Mouse (Mus musculus) B cell, adult 67 days (primary cell): ENCODE measurements around the gene Dpagt1. TPM values are rescaled to one million over a fixed set of nuclear protein-coding genes. Genes with fewer than 3 reads are reported as not detected.

ENCODE experiments used
- total RNA-seq, 2 experiments: library from RNA; stranded (reverse); gene quantifications; 4 replicates each; pipeline ENCODE4 v1.2.4; 2023

Dpagt1 gene
- 10 to 100 TPM; 10.5 to 11.6 TPM for total RNA-seq

DNA sequence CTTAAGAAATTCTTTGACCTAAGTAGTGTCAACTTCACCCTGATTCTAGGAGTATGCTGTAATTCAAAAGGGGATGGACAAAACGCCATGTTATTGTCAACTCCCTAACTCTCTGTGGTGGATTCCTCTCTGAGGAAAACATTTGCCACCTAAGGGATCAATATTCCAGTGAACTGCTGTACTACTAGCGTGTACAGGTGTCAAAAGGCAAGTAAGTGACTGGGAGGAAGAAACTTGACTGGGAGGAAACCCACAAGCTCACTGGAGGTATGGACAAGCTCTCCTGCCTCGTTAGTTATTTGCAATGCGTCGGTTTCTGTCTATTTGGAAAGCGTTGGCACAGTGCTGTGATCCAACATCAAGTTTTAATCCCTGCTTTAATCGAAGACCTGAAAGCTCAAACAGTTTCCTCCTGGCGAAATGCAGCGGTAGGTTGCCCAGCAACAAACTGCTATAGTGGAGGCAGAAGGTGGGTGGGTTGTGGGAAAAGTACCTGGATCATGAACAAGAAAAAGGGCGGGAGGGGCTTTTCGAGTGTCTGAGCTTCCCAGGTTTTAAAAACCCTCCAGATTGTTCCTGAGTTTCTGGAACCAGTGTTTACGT lies at the start of gene Dpagt1:
Gene Dpagt1 (plus strand): TSS at position 252 of the 603 bp plus-strand sequence.

DNA sequence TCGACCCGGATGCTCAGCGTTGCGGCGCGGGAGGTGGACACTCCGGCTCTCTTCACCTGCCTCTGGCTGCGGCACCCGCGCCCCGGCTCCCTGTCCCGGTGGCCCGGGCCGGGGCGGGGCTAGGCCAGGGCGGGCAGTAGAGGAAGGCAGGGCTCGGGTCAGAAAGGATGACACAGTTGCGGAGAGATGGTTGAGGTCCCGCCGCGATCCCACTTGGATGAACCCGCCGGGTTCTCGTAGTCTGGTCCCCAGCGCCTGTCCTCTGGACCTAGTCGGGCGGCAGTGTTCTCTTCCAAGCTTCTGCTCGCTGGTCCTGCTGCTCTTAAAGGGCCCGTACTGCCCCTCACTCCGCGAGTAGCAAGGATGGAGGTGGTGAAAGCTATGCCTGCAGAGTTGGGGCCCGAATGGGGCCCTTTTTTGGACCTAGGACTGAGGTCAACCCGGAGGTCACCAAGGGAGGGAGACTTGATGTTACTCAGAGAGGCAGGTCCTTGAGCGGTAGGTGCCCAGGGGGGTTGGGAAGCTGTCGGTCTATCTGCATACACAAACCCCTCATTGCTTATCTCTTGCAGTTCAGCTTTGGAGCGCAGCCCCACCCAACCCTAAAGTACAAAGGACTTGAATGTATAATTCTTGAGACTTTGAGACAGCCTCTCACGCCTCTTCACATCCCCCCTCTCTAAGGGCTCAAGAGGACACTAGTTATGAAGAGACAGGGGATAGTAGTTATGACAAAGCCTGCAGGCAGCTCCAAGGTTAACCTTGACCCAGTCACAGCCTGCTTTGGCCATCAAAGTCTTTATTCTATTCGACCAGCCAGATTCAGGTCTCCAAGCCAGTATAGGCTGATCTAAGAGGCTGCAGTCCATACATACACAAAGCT lies 37.5 kb upstream of the Dpagt1 start, which contains the start of gene Abcg4:
Gene Abcg4 (minus strand): TSS at position 540 of the 883 bp plus-strand sequence.

DNA sequence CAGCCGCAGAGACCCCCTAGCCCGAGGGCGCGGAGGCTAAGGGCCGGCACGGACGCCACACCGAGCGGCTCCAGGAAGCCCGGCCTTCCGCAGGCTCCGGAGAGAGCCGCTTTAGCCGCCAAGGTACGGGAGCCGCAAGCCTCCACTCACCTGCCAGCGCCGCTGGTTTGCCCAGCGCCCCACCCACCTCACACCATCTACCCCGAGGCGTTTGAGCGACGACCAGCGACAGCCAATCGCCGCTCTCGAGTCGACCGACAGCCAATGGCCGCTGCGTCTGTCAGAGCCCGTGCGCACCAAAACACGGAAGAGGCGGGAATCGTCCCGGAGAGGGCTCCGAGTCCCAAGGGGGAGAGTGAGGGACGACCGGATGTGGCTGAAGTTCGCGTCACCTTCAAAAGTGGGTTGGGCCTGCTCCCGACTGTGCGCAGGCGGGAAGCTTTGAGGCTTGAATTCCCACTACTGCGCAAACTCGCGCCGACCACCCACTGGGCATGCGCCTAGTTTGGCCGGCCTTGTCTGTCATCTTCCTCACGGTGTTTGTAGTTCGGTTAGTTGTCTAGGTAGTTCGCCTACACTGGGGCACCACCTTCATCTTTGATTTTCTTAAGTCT lies 20.2 kb upstream of the Dpagt1 start, which contains the start of gene Hinfp:
Gene Hinfp (minus strand): TSS at position 206 of the 614 bp plus-strand sequence.

DNA sequence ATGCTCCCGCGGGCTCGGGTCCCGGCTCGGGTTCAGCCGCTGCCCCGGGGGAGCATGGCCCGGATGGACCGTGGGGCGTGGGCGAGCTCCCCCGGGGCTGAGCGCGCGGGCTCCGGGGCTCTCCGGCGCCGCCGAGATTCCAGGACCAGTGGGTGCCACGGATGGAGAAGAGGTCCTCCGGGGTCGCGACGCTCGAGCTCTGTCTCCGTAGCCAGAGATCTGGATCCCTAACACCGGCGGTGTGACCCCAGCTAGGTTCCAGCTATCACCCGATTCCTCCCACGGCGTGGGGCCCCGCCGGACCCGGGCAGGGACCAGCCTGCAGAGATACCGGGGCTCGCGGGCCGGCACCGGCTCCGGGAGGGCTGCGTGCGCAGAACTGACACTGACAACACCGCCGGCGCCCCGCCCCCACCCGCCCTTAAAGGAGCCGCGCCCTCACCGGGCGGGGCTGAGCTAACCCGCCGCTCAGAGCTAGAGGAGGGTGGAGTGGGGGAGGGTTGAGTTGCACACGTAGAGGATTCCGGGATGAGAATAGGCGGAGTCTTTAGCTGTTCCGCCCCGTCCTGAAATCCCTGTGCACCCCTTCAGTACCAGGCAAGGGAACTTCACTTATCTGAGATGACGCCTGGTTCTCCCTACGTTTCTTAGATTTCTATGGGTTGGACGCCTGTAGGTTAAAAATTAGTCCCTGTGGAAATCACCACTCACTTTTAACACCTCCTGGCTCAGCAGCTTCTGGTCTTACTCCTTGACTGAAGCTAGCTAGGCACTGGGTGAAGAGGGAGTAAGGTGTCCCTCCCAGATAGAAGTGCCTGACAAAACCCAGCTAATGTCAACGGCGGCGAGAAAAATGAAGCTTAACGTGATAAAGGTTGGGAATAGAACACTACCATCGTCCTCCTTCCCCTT lies 5.7 kb upstream of the Dpagt1 start, which contains the start of gene C2cd2l:
Gene C2cd2l (minus strand): TSS at position 399 of the 912 bp plus-strand sequence.

DNA sequence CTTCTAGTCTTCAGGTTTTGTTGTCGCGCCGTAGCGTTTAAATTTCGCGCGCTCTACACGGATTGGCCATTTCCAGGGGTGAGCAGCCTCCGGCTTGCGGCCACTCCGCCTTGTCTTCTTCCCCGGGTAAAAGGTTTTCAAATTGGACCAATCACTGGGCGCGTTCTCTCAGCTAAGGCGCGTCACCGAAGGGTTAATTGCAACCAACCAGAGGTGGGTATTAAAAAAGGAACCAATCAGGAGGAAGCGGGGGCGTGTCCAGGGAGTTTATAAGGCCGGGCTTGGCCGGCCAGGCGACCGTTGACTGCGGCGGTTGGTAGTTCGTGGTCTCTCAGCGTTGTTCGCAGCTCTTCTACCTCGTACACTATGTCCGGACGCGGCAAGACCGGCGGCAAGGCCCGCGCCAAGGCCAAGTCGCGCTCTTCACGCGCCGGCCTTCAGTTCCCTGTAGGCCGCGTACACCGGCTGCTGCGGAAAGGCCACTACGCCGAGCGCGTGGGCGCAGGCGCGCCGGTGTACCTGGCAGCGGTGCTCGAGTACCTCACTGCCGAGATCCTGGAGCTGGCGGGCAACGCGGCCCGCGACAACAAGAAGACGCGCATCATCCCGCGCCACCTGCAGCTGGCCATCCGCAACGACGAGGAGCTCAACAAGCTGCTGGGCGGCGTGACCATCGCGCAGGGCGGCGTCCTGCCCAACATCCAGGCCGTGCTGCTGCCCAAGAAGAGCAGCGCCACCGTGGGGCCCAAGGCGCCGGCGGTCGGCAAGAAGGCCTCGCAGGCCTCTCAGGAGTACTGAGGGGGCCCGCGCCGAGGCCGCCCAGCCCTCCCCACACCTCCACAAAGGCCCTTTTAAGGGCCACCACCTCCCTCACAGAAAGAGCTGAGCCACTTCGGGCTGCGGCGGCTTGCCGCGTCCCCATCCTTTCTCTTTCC lies 8.8 kb downstream of the Dpagt1 start, which contains the start of gene H2afx:
Gene H2afx (plus strand): TSS at position 299 of the 935 bp plus-strand sequence.

DNA sequence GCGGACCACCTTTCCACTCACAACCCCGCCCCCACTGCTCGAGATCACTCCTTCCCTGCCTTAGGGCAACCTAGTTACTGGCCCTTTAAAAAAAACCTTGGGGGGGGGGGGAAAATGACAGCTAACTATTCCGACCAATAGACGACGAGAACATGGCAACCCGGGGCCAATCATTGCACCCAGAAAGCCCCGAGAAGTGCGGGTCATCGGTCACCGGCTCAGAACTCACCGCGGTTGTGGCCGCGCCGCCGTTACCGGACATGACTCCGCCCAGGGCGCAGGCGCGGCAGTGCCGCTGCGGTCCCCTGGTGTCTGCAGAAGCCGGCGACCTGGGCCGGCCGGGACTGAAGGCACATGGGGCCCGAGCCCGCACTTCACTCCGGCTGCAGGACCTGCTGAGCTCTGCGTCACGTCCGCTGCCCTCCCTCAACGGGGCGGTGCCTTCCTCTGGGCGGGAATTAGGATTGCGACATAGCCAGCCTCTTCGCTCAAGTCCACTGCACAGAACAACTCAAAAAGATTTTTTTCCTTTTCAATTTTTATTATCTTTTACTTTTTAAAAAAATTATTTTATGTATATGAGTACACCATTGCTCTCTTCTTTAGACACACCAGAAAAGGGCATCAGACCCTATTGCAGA lies 18.1 kb downstream of the Dpagt1 start, which contains the start of gene Hmbs:
Gene Hmbs (minus strand): TSS at position 448 of the 641 bp plus-strand sequence.

DNA sequence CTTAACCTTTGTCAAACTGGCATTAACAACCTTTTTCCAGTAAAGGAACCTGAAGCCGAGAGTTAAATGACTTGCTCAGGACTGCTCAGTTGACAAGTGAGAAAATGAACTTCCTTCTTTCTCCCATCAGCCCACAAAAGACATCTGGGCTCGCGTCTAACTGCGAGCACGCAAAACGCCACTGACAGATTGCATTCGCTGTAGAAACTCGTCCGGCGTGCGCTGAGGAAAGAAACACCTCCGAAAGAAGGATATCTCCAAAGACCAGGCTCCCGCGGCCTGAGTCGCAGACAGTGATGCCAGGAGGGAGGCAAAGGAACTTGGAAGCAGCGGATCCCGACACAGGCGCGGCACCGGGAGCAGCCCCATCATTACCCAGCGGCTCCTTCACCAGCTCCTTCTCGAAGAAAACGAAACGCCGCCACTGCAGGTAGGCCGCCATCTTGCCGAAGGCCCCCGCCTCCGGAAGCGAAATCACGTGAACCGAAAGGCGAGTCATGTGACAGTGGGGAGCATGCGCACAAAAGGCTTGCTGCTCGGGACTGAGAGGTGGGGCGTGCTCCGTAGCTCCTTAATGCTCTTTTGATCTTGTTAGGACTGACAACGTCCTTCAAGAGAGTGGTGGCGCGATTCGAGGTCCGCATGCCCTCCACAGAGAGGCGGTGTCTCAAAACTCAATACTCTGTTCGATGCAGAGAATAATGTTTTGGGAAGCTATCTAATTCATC lies 35.5 kb downstream of the Dpagt1 start, which contains the start of gene Vps11:
Gene Vps11 (minus strand): TSS at position 481 of the 728 bp plus-strand sequence.

DNA sequence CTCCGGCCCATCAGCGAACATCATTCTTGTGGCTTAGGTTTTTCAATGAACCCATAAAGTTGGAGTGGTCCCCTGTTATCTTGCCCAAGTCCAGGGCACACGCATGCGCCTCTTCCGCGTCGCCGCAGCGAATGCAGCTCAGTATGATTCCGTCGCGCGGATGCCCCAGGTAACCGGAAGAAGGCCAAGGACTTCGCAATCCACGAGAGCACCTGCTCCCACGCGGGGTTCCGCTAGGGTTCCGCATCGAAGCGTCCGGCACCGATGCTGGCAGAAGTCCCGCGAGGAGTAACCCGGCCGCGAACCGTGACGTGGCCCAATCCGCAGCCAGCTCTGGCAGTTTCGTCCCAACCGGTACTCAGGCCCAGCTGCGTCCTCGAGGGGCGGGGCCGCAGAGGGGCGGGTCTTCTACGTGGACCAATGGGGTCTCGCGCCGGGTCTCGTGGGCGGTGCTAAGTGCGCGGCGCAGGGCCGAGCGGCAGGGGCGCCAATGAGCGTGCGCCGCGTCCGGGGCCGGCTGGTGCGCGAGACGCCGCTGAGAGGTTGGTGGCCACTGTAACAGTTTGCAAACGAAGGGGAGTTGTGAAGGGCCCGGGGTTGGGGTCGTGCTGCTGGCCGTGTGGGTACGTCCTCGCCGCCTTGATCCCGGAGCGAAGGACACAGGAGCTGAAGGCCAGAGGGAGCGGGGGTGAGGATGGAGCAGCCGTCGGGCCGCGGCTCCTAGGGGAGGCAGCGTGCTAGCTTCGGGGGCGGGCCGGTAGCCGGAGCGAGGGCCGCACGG lies 53.4 kb downstream of the Dpagt1 start, which contains the start of gene Hyou1:
Gene Hyou1 (plus strand): TSS at position 437 of the 781 bp plus-strand sequence.

Other genes with a start within 250 kb of the Dpagt1 start
- under 1 TPM in 1 of 2 experiments, not detected in 1; 0.24 TPM for gene Mfrp, start 224.3 kb upstream of the Dpagt1 start, total RNA-seq
- not detected for gene C1qtnf5, start 218.8 kb upstream of the Dpagt1 start, total RNA-seq
- gene Gm49380, start 212.5 kb upstream of the Dpagt1 start, total RNA-seq, result not detected
- 10 to 100 TPM; 20.3 to 24.1 TPM for gene Rnf26, start 212.5 kb upstream of the Dpagt1 start, total RNA-seq
- gene Mcam, start 191.6 kb upstream of the Dpagt1 start, total RNA-seq, result 1 to 10 TPM in 1 of 2 experiments, under 1 TPM in 1; 0.53 to 1.1 TPM
- gene Cbl, start 92.0 kb upstream of the Dpagt1 start, total RNA-seq, result 100 to 1,000 TPM; 147 to 153 TPM
- gene Ccdc153, start 85.3 kb upstream of the Dpagt1 start, total RNA-seq, result not detected
- not detected for gene Pdzd3, start 74.5 kb upstream of the Dpagt1 start, total RNA-seq
- 1 to 10 TPM; 4.1 to 4.4 TPM for gene Nlrx1, start 57.4 kb upstream of the Dpagt1 start, total RNA-seq
- gene Abcg4, start 37.4 kb upstream of the Dpagt1 start, total RNA-seq, result not detected
- 10 to 100 TPM; 69.0 to 69.1 TPM for gene Hinfp, start 20.3 kb upstream of the Dpagt1 start, total RNA-seq
- 10 to 100 TPM; 19.9 to 22.5 TPM for gene C2cd2l, start 5.7 kb upstream of the Dpagt1 start, total RNA-seq
- 10 to 100 TPM; 38.2 to 42.1 TPM for gene H2afx, start 8.7 kb downstream of the Dpagt1 start, total RNA-seq
- 10 to 100 TPM; 22.0 to 24.0 TPM for gene Hmbs, start 18.2 kb downstream of the Dpagt1 start, total RNA-seq
- 10 to 100 TPM; 65.8 to 68.3 TPM for gene Vps11, start 35.7 kb downstream of the Dpagt1 start, total RNA-seq
- gene Hyou1, start 53.5 kb downstream of the Dpagt1 start, total RNA-seq, result 10 to 100 TPM; 88.3 to 93.5 TPM
- gene Slc37a4, start 70.8 kb downstream of the Dpagt1 start, total RNA-seq, result 10 to 100 TPM; 22.9 to 26.0 TPM
- 1,000 to 10,000 TPM; 2,410 to 2,500 TPM for gene Rps25, start 81.1 kb downstream of the Dpagt1 start, total RNA-seq
- 10 to 100 TPM; 64.2 to 64.3 TPM for gene Trappc4, start 81.6 kb downstream of the Dpagt1 start, total RNA-seq
- gene Ccdc84, start 92.5 kb downstream of the Dpagt1 start, total RNA-seq, result 10 to 100 TPM; 49.3 to 53.9 TPM
- not detected for gene Foxr1, start 115.1 kb downstream of the Dpagt1 start, total RNA-seq
- gene Upk2, start 129.0 kb downstream of the Dpagt1 start, total RNA-seq, result not detected
- gene Bcl9l, start 156.8 kb downstream of the Dpagt1 start, total RNA-seq, result 100 to 1,000 TPM in 1 of 2 experiments, 10 to 100 TPM in 1; 95.2 to 106 TPM
- 100 to 1,000 TPM; 294 to 344 TPM for gene Cxcr5, start 235.9 kb downstream of the Dpagt1 start, total RNA-seq